8 mouse cellular contexts compared by ENCODE assay signal in genomic region chr1:151820457-151820856, GRCm38 (mm10).
A peak's percentile ranks its signal among the peaks of the same experiment; 100 is the strongest.
DNase-seq lines count a peak whose midpoint lies in the region; ATAC-seq and TF ChIP-seq lines count a peak whose summit lies in the region.

No protein-coding gene starts in this region.

- in situ Hi-C loops in Patski (cut with MboI; ENCODE audit: low pct_unique_long_range_greater_than_20kb) = loop anchor here (5.0 kb wide), 2 partner anchors 467 to 547 kb away; no protein-coding TSS in a partner anchor

- CTCF ChIA-PET in Patski (lab: Charles Lee) = interaction anchor here (0.8 to 3.0 kb wide), 7 partner anchors 14 to 548 kb away, joined by 3 to 14 read pairs (median 4); no protein-coding TSS in a partner anchor

- no peak for ATAC-seq in Patski

- no peaks in the 10 kb centered on the region for H3K27me3 ChIP-seq in Patski

- intact Hi-C loops in heart, postnatal 10 days (cut with DNase I) = loop anchor here (1.0 to 5.0 kb wide), 3 partner anchors 470 to 692 kb away; no protein-coding TSS in a partner anchor
- intact Hi-C loops in left cerebral cortex, postnatal 10 days (cut with DNase I) = loop anchor here (5.0 to 10.0 kb wide), 2 partner anchors 267 to 464 kb away; no protein-coding TSS in a partner anchor

- DNase-seq in left cerebral cortex, adult 11 months (ENCODE audit: low spot score) = peak; percentile 42
- DNase-seq in left cerebral cortex, adult 8-10 months (ENCODE audit: low spot score in 2 of 2) = no peak
- peak; percentile 10 for DNase-seq in Patski (ENCODE audit: low read depth, low spot score)
- DNase-seq in cerebellum, postnatal 14 days = peak; percentile 87 to 89
- peak; percentile 78 to 89 for DNase-seq in heart, postnatal 10 days
- DNase-seq in left cerebral cortex, postnatal 10 days (ENCODE audit: extremely low spot score in 1 of 2, low spot score in 2 of 2) = peak; percentile 68 to 69
- DNase-seq in ovary, postnatal 10 days (ENCODE audit: low spot score) = peak; percentile 53
- DNase-seq in thymus, postnatal 14 days = peak; percentile 69

- TF ChIP-seq CTCF in Patski (IDR thresholded peaks at IDR 0.05) = peak; percentile 84

- POLR2A ChIA-PET in Patski (lab: Charles Lee) = interaction anchor here (0.6 kb wide), 1 partner anchor 461 kb away, joined by 3 read pairs; no protein-coding TSS in a partner anchor

Comparison
In these comparisons a context has a peak if more than half of its experiments do, and no peak if none do; other contexts are left out.
1. DNase-seq: peak in left cerebral cortex, adult 11 months (single experiment), Patski (single experiment), cerebellum, postnatal 14 days (2 of 2), heart, postnatal 10 days (2 of 2), left cerebral cortex, postnatal 10 days (2 of 2), ovary, postnatal 10 days (single experiment) and thymus, postnatal 14 days (single experiment); none in left cerebral cortex, adult 8-10 months (0 of 2).